ENCODE assay signal across 22 mouse cellular contexts in genomic region chr10:76328574-76328973, GRCm38 (mm10). TPM values are rescaled to one million over a fixed set of nuclear protein-coding genes. Genes with fewer than 3 reads are reported as not detected.
DNase-seq lines count a peak whose midpoint lies in the region; ATAC-seq and TF ChIP-seq lines count a peak whose summit lies in the region.
"Had no signal": no experiment of that assay in that cellular context is flagged by ENCODE, and none has a peak within 500 bp of the region (broad histone marks: within the 10 kb centered on the region; RNA-seq: fewer than 3 reads in every experiment).

No protein-coding gene starts in this region.

- H3K27ac ChIP-seq in layer of hippocampus, adult 2 months: peak overlapping the region; percentile 39; the same call in 1 of the 2 replicates
- no peak overlapping the region for H3K27ac ChIP-seq in lung, postnatal 0 days (ENCODE audit: low read length)
- H3K27ac ChIP-seq: embryonic facial prominence, embryonic 12.5 days; forebrain, embryonic 13.5 days; heart, adult 2 months; hindbrain, embryonic 10.5 days; hindbrain, embryonic 14.5 days had no signal

- H3K4me3 ChIP-seq in layer of hippocampus, adult 2 months: no peak overlapping the region
- no peak overlapping the region for H3K4me3 ChIP-seq in lung, postnatal 0 days (ENCODE audit: low read depth, low read length)
- H3K4me3 ChIP-seq: embryonic facial prominence, embryonic 12.5 days; forebrain, embryonic 13.5 days; heart, adult 2 months; hindbrain, embryonic 10.5 days had no signal

- no peak for TF ChIP-seq CTCF in layer of hippocampus, adult 2 months (conservative IDR thresholded peaks at IDR 0.05)
- TF ChIP-seq CTCF in lung, postnatal 0 days (IDR thresholded peaks at IDR 0.05): no peak

- H3K4me2 ChIP-seq in lung, postnatal 0 days (replicated peaks; ENCODE audit: low read depth, low read length): no peak overlapping the region
- H3K4me2 ChIP-seq: embryonic facial prominence, embryonic 12.5 days; forebrain, embryonic 13.5 days; heart, embryonic 11.5 days; hindbrain, embryonic 14.5 days had no signal

- H3K4me1 ChIP-seq in lung, postnatal 0 days (ENCODE audit: insufficient read depth, low read depth, low read length): no peaks in the 10 kb centered on the region
- H3K4me1 ChIP-seq: embryonic facial prominence, embryonic 12.5 days had no signal

- no peaks in the 10 kb centered on the region for H3K9me3 ChIP-seq in lung, postnatal 0 days (ENCODE audit: low read length)
- H3K9me3 ChIP-seq: embryonic facial prominence, embryonic 12.5 days; forebrain, embryonic 13.5 days; G1E; hindbrain, embryonic 10.5 days had no signal

- no peaks in the 10 kb centered on the region for H3K27me3 ChIP-seq in lung, postnatal 0 days (replicated peaks; ENCODE audit: insufficient read depth, low read length)
- H3K27me3 ChIP-seq: embryonic facial prominence, embryonic 12.5 days; forebrain, embryonic 13.5 days had no signal

- no peak for DNase-seq in layer of hippocampus, adult 2 months (ENCODE audit: low spot score in 2 of 2)
- no peak for DNase-seq in layer of hippocampus, adult 9-10 months (ENCODE audit: low spot score)
- DNase-seq in lung, postnatal 0 days (ENCODE audit: low spot score): peak; percentile 56
- no peak for DNase-seq in lung, postnatal 25 days (ENCODE audit: low spot score)
- peak; percentile 65 for DNase-seq in gonadal fat pad, adult 2 months (ENCODE audit: low read depth)
- DNase-seq in thymus, postnatal 14 days: no peak
- no peak for DNase-seq in urinary bladder, postnatal 14 days (ENCODE audit: low spot score)
- DNase-seq: adrenal gland, postnatal 10 days; cerebellum, adult 11 months; cerebellum, adult 8-10 months; cerebellum, postnatal 14 days; embryo, embryonic 11 days; forebrain, postnatal 0 days; gastrocnemius, postnatal 36 days; heart, adult 2 months had no signal

- H3K36me3 ChIP-seq in lung, postnatal 0 days (ENCODE audit: insufficient read depth, low read length): no peaks in the 10 kb centered on the region
- H3K36me3 ChIP-seq: G1E; hindbrain, embryonic 10.5 days had no signal

- no peak for TF ChIP-seq EP300 in lung, postnatal 0 days (IDR thresholded peaks at IDR 0.05)

- peak; percentile 72 for ATAC-seq in lung, postnatal 0 days
- ATAC-seq: CD4-positive, CD25-positive, alpha-beta regulatory T cell, adult 4 months; forebrain, embryonic 13.5 days; forebrain, postnatal 0 days had no signal

- 69% methylated on average over 3 of the region's 3 CpGs for WGBS in lung, postnatal 0 days

- no peak overlapping the region for H3K9ac ChIP-seq in lung, postnatal 0 days (replicated peaks; ENCODE audit: low read depth)
- H3K9ac ChIP-seq: embryonic facial prominence, embryonic 12.5 days; forebrain, embryonic 13.5 days; forebrain, postnatal 0 days; hindbrain, embryonic 14.5 days had no signal

RNA-seq across cellular contexts. Expression of gene Dip2a, which starts 16.5 kb away (rescaled TPM):
- 10 to 100 TPM; 50.9 to 51.0 TPM for total RNA-seq in layer of hippocampus, adult 2 months (2021)
- polyA plus RNA-seq in lung, postnatal 0 days (2015; fragmentation: Nextera tagmentation; extraction: Ambion mirVana): 7.2 and 8.1 TPM in 2 replicates
- 19.8 TPM in 2 replicates for polyA plus RNA-seq in gonadal fat pad, adult 2 months (2012; rRNA removed)

Comparison
In these comparisons a context has a peak if more than half of its experiments do, and no peak if none do; other contexts are left out.
1. DNase-seq: peak in lung, postnatal 0 days (single experiment) and gonadal fat pad, adult 2 months (single experiment); none in layer of hippocampus, adult 2 months (0 of 2), layer of hippocampus, adult 9-10 months (single experiment), lung, postnatal 25 days (single experiment), thymus, postnatal 14 days (single experiment) and urinary bladder, postnatal 14 days (single experiment).